Mouse (Mus musculus): ENCODE results near the gene Capn2. TPM values are rescaled to one million over a fixed set of nuclear protein-coding genes. Genes with fewer than 3 reads are reported as not detected.

Gene Capn2
- total RNA-seq, 2 experiments from 2014 or later = 67.5 to 68.4 TPM

Other genes with a start within 250 kb of the Capn2 start
- 10 to 100 TPM; 59.4 to 62.4 TPM for gene Degs1, start 234.8 kb downstream of the Capn2 start, total RNA-seq (2021)
- gene Fbxo28, start 176.0 kb downstream of the Capn2 start, total RNA-seq (2021) = 10 to 100 TPM; 20.7 to 22.5 TPM
- 1 to 10 TPM; 8.9 to 9.1 TPM for gene Trp53bp2, start 108.4 kb downstream of the Capn2 start, total RNA-seq (2021)
- gene Capn8, start 47.4 kb upstream of the Capn2 start, total RNA-seq (2021) = not detected
- gene Ccdc185, start 231.6 kb upstream of the Capn2 start, total RNA-seq (2021) = not detected
- gene Susd4, start 246.3 kb upstream of the Capn2 start, total RNA-seq (2021) = under 1 TPM; 0.37 to 0.57 TPM

All from heart, adult 18-20 months (tissue).